Comparison of ENCODE assay signal across 17 mouse cellular contexts in the genomic region with DNA sequence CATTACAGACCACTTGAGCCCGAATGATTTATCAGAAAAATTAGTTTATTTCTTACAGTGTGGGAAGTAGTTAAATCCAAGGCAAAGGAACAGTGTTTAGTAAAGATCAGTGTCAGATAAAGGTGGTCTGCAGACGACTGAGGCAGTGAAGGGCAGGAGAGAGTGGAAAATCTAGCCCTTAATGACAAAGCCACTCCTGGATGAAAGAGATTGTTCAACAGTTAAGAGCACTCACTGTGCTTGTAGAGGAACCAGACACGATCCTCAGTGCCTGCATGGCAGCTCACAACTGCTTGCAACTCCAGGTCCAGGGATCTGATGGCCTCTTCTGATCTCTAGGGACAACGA.
DNase-seq lines count a peak whose midpoint lies in the region; ATAC-seq and TF ChIP-seq lines count a peak whose summit lies in the region.
"Had no signal": no experiment of that assay in that cellular context is flagged by ENCODE, and none has a peak within 500 bp of the region (broad histone marks: within the 10 kb centered on the region; RNA-seq: fewer than 3 reads in every experiment).

No protein-coding gene starts in this region.

- no peak overlapping the region for H3K4me3 ChIP-seq in hindbrain, embryonic 11.5 days (ENCODE audit: low read depth, low read length)
- H3K4me3 ChIP-seq in hindbrain, postnatal 0 days (ENCODE audit: low read length): no peak overlapping the region
- no peak overlapping the region for H3K4me3 ChIP-seq in neural tube, embryonic 11.5 days (ENCODE audit: low read depth, low read length)
- H3K4me3 ChIP-seq in hindbrain, embryonic 14.5 days (replicated peaks; ENCODE audit: low read length): no peak overlapping the region
- H3K4me3 ChIP-seq in neural tube, embryonic 14.5 days (ENCODE audit: low read depth, low read length): no peak overlapping the region
- H3K4me3 ChIP-seq in intestine, embryonic 16.5 days (ENCODE audit: low read length): no peak overlapping the region
- H3K4me3 ChIP-seq: embryonic facial prominence, embryonic 15.5 days; gastrocnemius, adult 2 months had no signal

- no peaks in the 10 kb centered on the region for H3K36me3 ChIP-seq in hindbrain, embryonic 11.5 days (ENCODE audit: control insufficient read depth, insufficient read depth, low read length)
- H3K36me3 ChIP-seq in hindbrain, postnatal 0 days (ENCODE audit: insufficient read depth, low read length): no peaks in the 10 kb centered on the region
- no peaks in the 10 kb centered on the region for H3K36me3 ChIP-seq in neural tube, embryonic 11.5 days (ENCODE audit: control insufficient read depth, insufficient read depth, low read length)
- H3K36me3 ChIP-seq in hindbrain, embryonic 14.5 days (replicated peaks; ENCODE audit: control insufficient read depth, insufficient read depth): no peaks in the 10 kb centered on the region
- H3K36me3 ChIP-seq in neural tube, embryonic 14.5 days (ENCODE audit: control insufficient read depth, insufficient read depth, low read length): no peaks in the 10 kb centered on the region
- H3K36me3 ChIP-seq in intestine, embryonic 16.5 days (ENCODE audit: control insufficient read depth, insufficient read depth, low read length): no peaks in the 10 kb centered on the region
- H3K36me3 ChIP-seq: embryonic facial prominence, embryonic 15.5 days had no signal

- TF ChIP-seq CTCF in hindbrain, postnatal 0 days (IDR thresholded peaks at IDR 0.05; ENCODE audit: low read depth): no peak

- no peaks in the 10 kb centered on the region for H3K9me3 ChIP-seq in hindbrain, embryonic 11.5 days (ENCODE audit: control insufficient read depth, low read length)
- H3K9me3 ChIP-seq in hindbrain, postnatal 0 days (ENCODE audit: low read length): no peaks in the 10 kb centered on the region
- H3K9me3 ChIP-seq in neural tube, embryonic 11.5 days (ENCODE audit: control insufficient read depth, low read length): no peaks in the 10 kb centered on the region
- H3K9me3 ChIP-seq in hindbrain, embryonic 14.5 days (ENCODE audit: control insufficient read depth, low read length): no peaks in the 10 kb centered on the region
- no peaks in the 10 kb centered on the region for H3K9me3 ChIP-seq in neural tube, embryonic 14.5 days (ENCODE audit: control insufficient read depth, low read length)
- H3K9me3 ChIP-seq in intestine, embryonic 16.5 days (ENCODE audit: control insufficient read depth, low read length): no peaks in the 10 kb centered on the region
- H3K9me3 ChIP-seq: embryonic facial prominence, embryonic 15.5 days had no signal

- peak; percentile 26; the same call in 1 of the 2 replicates for ATAC-seq in hindbrain, embryonic 11.5 days (ENCODE audit: low FRiP score)
- ATAC-seq in hindbrain, postnatal 0 days: no peak
- peak; percentile 48; the same call in 1 of the 2 replicates for ATAC-seq in neural tube, embryonic 11.5 days (ENCODE audit: insufficient read depth, low FRiP score, low TSS enrichment)
- ATAC-seq in hindbrain, embryonic 14.5 days (ENCODE audit: low FRiP score): peak; percentile 25; the same call in 1 of the 2 replicates
- peak; percentile 19; the same call in 1 of the 2 replicates for ATAC-seq in neural tube, embryonic 14.5 days (ENCODE audit: low read depth)
- no peak for ATAC-seq in intestine, embryonic 16.5 days
- ATAC-seq: liver, postnatal 0 days had no signal

- DNase-seq in hindbrain, embryonic 11.5 days (ENCODE audit: low spot score): no peak
- DNase-seq in hindbrain, postnatal 0 days (ENCODE audit: low spot score): no peak
- no peak for DNase-seq in neural tube, embryonic 11.5 days (ENCODE audit: low spot score)
- no peak for DNase-seq in neural tube, embryonic 10.5 days (ENCODE audit: extremely low spot score, low spot score)
- no peak for DNase-seq in hindbrain, embryonic 14.5 days (ENCODE audit: low spot score)
- DNase-seq: adrenal gland, adult 2 months; gastrocnemius, adult 2 months; heart, postnatal 4 days; kidney, adult 8-10 months; layer of hippocampus, postnatal 36 days; liver, postnatal 0 days; lung, postnatal 36 days; thymus, postnatal 25 days had no signal

- H3K4me1 ChIP-seq in hindbrain, embryonic 11.5 days (replicated peaks; ENCODE audit: control insufficient read depth, insufficient read depth, low read length): no peaks in the 10 kb centered on the region
- no peaks in the 10 kb centered on the region for H3K4me1 ChIP-seq in hindbrain, postnatal 0 days (ENCODE audit: insufficient read depth, low read length)
- H3K4me1 ChIP-seq in neural tube, embryonic 11.5 days (ENCODE audit: control insufficient read depth, insufficient read depth, low read length): no peaks in the 10 kb centered on the region; the same call in 1 of the 2 replicates
- H3K4me1 ChIP-seq in hindbrain, embryonic 14.5 days (replicated peaks; ENCODE audit: control insufficient read depth, insufficient read depth, low read length): peaks cover 4% of the 10 kb centered on the region; the same call in 1 of the 2 replicates
- H3K4me1 ChIP-seq in neural tube, embryonic 14.5 days (ENCODE audit: control insufficient read depth, insufficient read depth, low read length): no peaks in the 10 kb centered on the region
- no peaks in the 10 kb centered on the region for H3K4me1 ChIP-seq in intestine, embryonic 16.5 days (ENCODE audit: control insufficient read depth, insufficient read depth, low read length)
- H3K4me1 ChIP-seq: embryonic facial prominence, embryonic 15.5 days had no signal

- WGBS in hindbrain, embryonic 11.5 days: 66% methylated on average over 4 of the region's 4 CpGs
- 36% methylated on average over 4 of the region's 4 CpGs for WGBS in hindbrain, postnatal 0 days
- WGBS in neural tube, embryonic 11.5 days: 53% methylated on average over 4 of the region's 4 CpGs
- WGBS in hindbrain, embryonic 14.5 days: 41% methylated on average over 4 of the region's 4 CpGs
- WGBS in neural tube, embryonic 14.5 days: 39% methylated on average over 4 of the region's 4 CpGs
- WGBS in intestine, embryonic 16.5 days: 41% methylated on average over 4 of the region's 4 CpGs

- H3K4me2 ChIP-seq in hindbrain, embryonic 11.5 days (replicated peaks; ENCODE audit: low read depth, low read length): no peak overlapping the region
- no peak overlapping the region for H3K4me2 ChIP-seq in hindbrain, postnatal 0 days (ENCODE audit: low read depth, low read length)
- H3K4me2 ChIP-seq in neural tube, embryonic 11.5 days (ENCODE audit: low read depth): no peak overlapping the region
- H3K4me2 ChIP-seq in hindbrain, embryonic 14.5 days (replicated peaks): no peak overlapping the region
- H3K4me2 ChIP-seq in neural tube, embryonic 14.5 days (ENCODE audit: low read depth, low read length): no peak overlapping the region
- no peak overlapping the region for H3K4me2 ChIP-seq in intestine, embryonic 16.5 days (ENCODE audit: low read depth, low read length)
- H3K4me2 ChIP-seq: embryonic facial prominence, embryonic 15.5 days had no signal

- H3K9ac ChIP-seq in hindbrain, embryonic 11.5 days (ENCODE audit: low read depth, low read length): no peak overlapping the region
- H3K9ac ChIP-seq in hindbrain, postnatal 0 days (replicated peaks; ENCODE audit: low read length): no peak overlapping the region
- no peak overlapping the region for H3K9ac ChIP-seq in neural tube, embryonic 11.5 days (ENCODE audit: low read length)
- H3K9ac ChIP-seq in hindbrain, embryonic 14.5 days: no peak overlapping the region
- H3K9ac ChIP-seq in neural tube, embryonic 14.5 days (replicated peaks; ENCODE audit: low read depth, low read length): no peak overlapping the region
- H3K9ac ChIP-seq in intestine, embryonic 16.5 days (ENCODE audit: low read depth, low read length): no peak overlapping the region
- H3K9ac ChIP-seq: embryonic facial prominence, embryonic 15.5 days; liver, postnatal 0 days had no signal

- H3K27me3 ChIP-seq in hindbrain, embryonic 11.5 days (ENCODE audit: control insufficient read depth, insufficient read depth, low read length): no peaks in the 10 kb centered on the region
- H3K27me3 ChIP-seq in hindbrain, postnatal 0 days (ENCODE audit: insufficient read depth, low read length): no peaks in the 10 kb centered on the region
- H3K27me3 ChIP-seq in neural tube, embryonic 11.5 days (ENCODE audit: control insufficient read depth, insufficient read depth, low read length): no peaks in the 10 kb centered on the region
- no peaks in the 10 kb centered on the region for H3K27me3 ChIP-seq in hindbrain, embryonic 14.5 days (ENCODE audit: control insufficient read depth, insufficient read depth, low read length)
- no peaks in the 10 kb centered on the region for H3K27me3 ChIP-seq in neural tube, embryonic 14.5 days (ENCODE audit: control insufficient read depth, insufficient read depth, low read length)
- H3K27me3 ChIP-seq in intestine, embryonic 16.5 days (replicated peaks; ENCODE audit: control insufficient read depth, insufficient read depth, low read length): no peaks in the 10 kb centered on the region
- H3K27me3 ChIP-seq: CH12.LX; embryonic facial prominence, embryonic 15.5 days had no signal

- no peak overlapping the region for H3K27ac ChIP-seq in hindbrain, embryonic 11.5 days (ENCODE audit: low read depth, low read length)
- no peak overlapping the region for H3K27ac ChIP-seq in hindbrain, postnatal 0 days
- no peak overlapping the region for H3K27ac ChIP-seq in neural tube, embryonic 11.5 days (ENCODE audit: low read depth, low read length)
- 0 out of 2 replicates have a peak overlapping the region, but pooled peaks have one; percentile 20 for H3K27ac ChIP-seq in hindbrain, embryonic 14.5 days
- H3K27ac ChIP-seq in neural tube, embryonic 14.5 days (ENCODE audit: low read depth, low read length): no peak overlapping the region
- no peak overlapping the region for H3K27ac ChIP-seq in intestine, embryonic 16.5 days (ENCODE audit: low read length)
- H3K27ac ChIP-seq: embryonic facial prominence, embryonic 15.5 days; gastrocnemius, adult 2 months had no signal

Comparison
In these comparisons a context has a peak if more than half of its experiments do, and no peak if none do; other contexts are left out.
1. ATAC-seq: peak in hindbrain, embryonic 11.5 days (single experiment), neural tube, embryonic 11.5 days (single experiment), hindbrain, embryonic 14.5 days (single experiment) and neural tube, embryonic 14.5 days (single experiment); none in hindbrain, postnatal 0 days (single experiment) and intestine, embryonic 16.5 days (single experiment).